Mouse (Mus musculus): Measurements from ENCODE around the gene Ccdc93. TPM values are rescaled to one million over a fixed set of nuclear protein-coding genes. Genes with fewer than 3 reads are reported as not detected.

Gene Ccdc93
- polyA plus RNA-seq, 1 experiment from 2014 or later: 14.9 TPM

GRCm38 (mm10) chr1:121452498-121452897 lies 21.6 kb downstream of the Ccdc93 start:
- Histone ChIP-seq H3K27ac (no peak overlapping the region), H3K4me1 (no peaks in the 10 kb centered on the region), H3K4me2 (replicated peaks) (no peak overlapping the region), H3K36me3 (peaks cover 32% of the 10 kb centered on the region), H3K27me3 (no peaks in the 10 kb centered on the region), H3K9ac (no peak overlapping the region), H3K4me3 (no peak overlapping the region), H3K9me3 (replicated peaks) (no peaks in the 10 kb centered on the region)
- WGBS: 75% methylated on average over 6 of the region's 6 CpGs
- no peak for ATAC-seq (ENCODE audit: low FRiP score)

GRCm38 (mm10) chr1:121453053-121453452 lies 22.2 kb downstream of the Ccdc93 start:
- no peak overlapping the region for H3K27ac ChIP-seq
- no peak overlapping the region for H3K9ac ChIP-seq
- H3K9me3 ChIP-seq (replicated peaks): no peaks in the 10 kb centered on the region
- H3K36me3 ChIP-seq: peaks cover 27% of the 10 kb centered on the region
- H3K27me3 ChIP-seq: no peaks in the 10 kb centered on the region
- no peak overlapping the region for H3K4me3 ChIP-seq
- no peak overlapping the region for H3K4me2 ChIP-seq (replicated peaks)
- WGBS: 92% methylated on average over 4 of the region's 4 CpGs
- peak; percentile 50; the same call in 1 of the 2 replicates for ATAC-seq (ENCODE audit: low FRiP score)
- H3K4me1 ChIP-seq: no peaks in the 10 kb centered on the region

GRCm38 (mm10) chr1:121454951-121455350 lies 24.1 kb downstream of the Ccdc93 start:
- Histone ChIP-seq H3K9ac (no peak overlapping the region), H3K4me2 (replicated peaks) (no peak overlapping the region), H3K27me3 (no peaks in the 10 kb centered on the region), H3K4me3 (no peak overlapping the region), H3K4me1 (no peaks in the 10 kb centered on the region), H3K9me3 (replicated peaks) (no peaks in the 10 kb centered on the region), H3K27ac (no peak overlapping the region), H3K36me3 (peaks cover 10% of the 10 kb centered on the region; the same call in 1 of the 2 replicates)
- ATAC-seq (ENCODE audit: low FRiP score): no peak
- WGBS: 82% methylated on average over 6 of the region's 6 CpGs

- Histone ChIP-seq H3K9me3 (replicated peaks) (no peaks in the 10 kb centered on the region), H3K4me1 (no peaks in the 10 kb centered on the region), H3K27me3 (no peaks in the 10 kb centered on the region), H3K4me3 (no peak overlapping the region), H3K4me2 (replicated peaks) (no peak overlapping the region), H3K9ac (no peak overlapping the region), H3K36me3 (peaks cover 10% of the 10 kb centered on the region), H3K27ac (no peak overlapping the region)
- ATAC-seq (ENCODE audit: low FRiP score): no peak
- 69% methylated on average over 6 of the region's 6 CpGs for WGBS
These were observed 29.2 kb downstream of the Ccdc93 start for GRCm38 (mm10) chr1:121460077-121460476.

- H3K4me1 ChIP-seq: no peaks in the 10 kb centered on the region
- H3K36me3 ChIP-seq: peaks cover 14% of the 10 kb centered on the region
- 88% methylated on average over 7 of the region's 7 CpGs for WGBS
- no peak overlapping the region for H3K27ac ChIP-seq
- no peak for ATAC-seq (ENCODE audit: low FRiP score)
- no peak overlapping the region for H3K9ac ChIP-seq
- no peaks in the 10 kb centered on the region for H3K27me3 ChIP-seq
- H3K9me3 ChIP-seq (replicated peaks): no peaks in the 10 kb centered on the region
- H3K4me3 ChIP-seq: no peak overlapping the region
- H3K4me2 ChIP-seq (replicated peaks): no peak overlapping the region
These were observed 31.0 kb downstream of the Ccdc93 start for GRCm38 (mm10) chr1:121461895-121462294.

GRCm38 (mm10) chr1:121462643-121463042 lies 31.8 kb downstream of the Ccdc93 start:
- Histone ChIP-seq H3K9me3 (replicated peaks) (no peaks in the 10 kb centered on the region), H3K4me3 (no peak overlapping the region), H3K4me2 (replicated peaks) (no peak overlapping the region), H3K27me3 (no peaks in the 10 kb centered on the region), H3K36me3 (peaks cover 19% of the 10 kb centered on the region), H3K27ac (no peak overlapping the region), H3K9ac (no peak overlapping the region), H3K4me1 (no peaks in the 10 kb centered on the region)
- WGBS: 68% methylated on average over 1 of the region's 1 CpGs
- no peak for ATAC-seq (ENCODE audit: low FRiP score)

GRCm38 (mm10) chr1:121463806-121464205 lies 33.0 kb downstream of the Ccdc93 start:
- ATAC-seq (ENCODE audit: low FRiP score): no peak
- Histone ChIP-seq H3K27me3 (no peaks in the 10 kb centered on the region), H3K4me3 (no peak overlapping the region), H3K4me2 (replicated peaks) (no peak overlapping the region), H3K9me3 (replicated peaks) (no peaks in the 10 kb centered on the region), H3K36me3 (peaks cover 19% of the 10 kb centered on the region), H3K4me1 (no peaks in the 10 kb centered on the region), H3K9ac (no peak overlapping the region), H3K27ac (no peak overlapping the region)
- 84% methylated on average over 7 of the region's 7 CpGs for WGBS

- 91% methylated on average over 3 of the region's 3 CpGs for WGBS
- no peak overlapping the region for H3K4me2 ChIP-seq (replicated peaks)
- no peaks in the 10 kb centered on the region for H3K27me3 ChIP-seq
- H3K9ac ChIP-seq: no peak overlapping the region
- no peak for ATAC-seq (ENCODE audit: low FRiP score)
- no peaks in the 10 kb centered on the region for H3K4me1 ChIP-seq
- H3K36me3 ChIP-seq: peaks cover 27% of the 10 kb centered on the region
- H3K4me3 ChIP-seq: no peak overlapping the region
- H3K27ac ChIP-seq: no peak overlapping the region
- no peaks in the 10 kb centered on the region for H3K9me3 ChIP-seq (replicated peaks)
These were observed 35.4 kb downstream of the Ccdc93 start for GRCm38 (mm10) chr1:121466276-121466675.

- WGBS: 88% methylated on average over 2 of the region's 2 CpGs
- no peak overlapping the region for H3K4me3 ChIP-seq
These were observed 37.4 kb downstream of the Ccdc93 start for GRCm38 (mm10) chr1:121468271-121468670.

GRCm38 (mm10) chr1:121471503-121471902 lies 40.7 kb downstream of the Ccdc93 start:
- no peak for ATAC-seq (ENCODE audit: low FRiP score)
- Histone ChIP-seq H3K4me1 (no peaks in the 10 kb centered on the region), H3K27ac (no peak overlapping the region), H3K9me3 (replicated peaks) (no peaks in the 10 kb centered on the region), H3K4me2 (replicated peaks) (no peak overlapping the region), H3K27me3 (no peaks in the 10 kb centered on the region), H3K9ac (no peak overlapping the region), H3K36me3 (peaks cover 22% of the 10 kb centered on the region), H3K4me3 (no peak overlapping the region)
- WGBS: 90% methylated on average over 5 of the region's 5 CpGs

More at GRCm38 (mm10) chr1:121468271-121468670, 37.4 kb downstream of the Ccdc93 start:
- H3K27ac ChIP-seq: no peak overlapping the region
- ATAC-seq (ENCODE audit: low FRiP score): no peak
- no peak overlapping the region for H3K4me2 ChIP-seq (replicated peaks)
- peaks cover 17% of the 10 kb centered on the region for H3K36me3 ChIP-seq
- H3K27me3 ChIP-seq: no peaks in the 10 kb centered on the region
- H3K9ac ChIP-seq: no peak overlapping the region
- no peaks in the 10 kb centered on the region for H3K9me3 ChIP-seq (replicated peaks)
- H3K4me1 ChIP-seq: no peaks in the 10 kb centered on the region

GRCm38 (mm10) chr1:121477716-121478115 lies 46.9 kb downstream of the Ccdc93 start:
- 95% methylated on average over 5 of the region's 5 CpGs for WGBS
- Histone ChIP-seq H3K9me3 (replicated peaks) (no peaks in the 10 kb centered on the region), H3K27me3 (no peaks in the 10 kb centered on the region), H3K4me2 (replicated peaks) (no peak overlapping the region), H3K4me1 (no peaks in the 10 kb centered on the region), H3K4me3 (no peak overlapping the region), H3K27ac (no peak overlapping the region), H3K36me3 (peaks cover 42% of the 10 kb centered on the region), H3K9ac (no peak overlapping the region)
- ATAC-seq (ENCODE audit: low FRiP score): no peak

- Histone ChIP-seq H3K9ac (no peak overlapping the region), H3K27me3 (no peaks in the 10 kb centered on the region), H3K36me3 (peaks cover 49% of the 10 kb centered on the region), H3K4me1 (no peaks in the 10 kb centered on the region), H3K4me3 (no peak overlapping the region), H3K27ac (no peak overlapping the region), H3K4me2 (replicated peaks) (no peak overlapping the region), H3K9me3 (replicated peaks) (no peaks in the 10 kb centered on the region)
- WGBS: 93% methylated on average over 12 of the region's 12 CpGs
- ATAC-seq (ENCODE audit: low FRiP score): 0 out of 2 replicates have a peak, but pooled peaks have one; percentile 41
These were observed 47.6 kb downstream of the Ccdc93 start for GRCm38 (mm10) chr1:121478284-121478980.

- H3K4me1 ChIP-seq: no peaks in the 10 kb centered on the region
- H3K36me3 ChIP-seq: peaks cover 49% of the 10 kb centered on the region
- H3K27ac ChIP-seq: no peak overlapping the region
- no peaks in the 10 kb centered on the region for H3K27me3 ChIP-seq
- no peaks in the 10 kb centered on the region for H3K9me3 ChIP-seq (replicated peaks)
- H3K9ac ChIP-seq: no peak overlapping the region
- no peak for ATAC-seq (ENCODE audit: low FRiP score)
- H3K4me3 ChIP-seq: no peak overlapping the region
- H3K4me2 ChIP-seq (replicated peaks): no peak overlapping the region
- WGBS: 89% methylated on average over 5 of the region's 5 CpGs
These were observed 48.6 kb downstream of the Ccdc93 start for GRCm38 (mm10) chr1:121479403-121479802.
